Mouse (Mus musculus) limb, embryonic 10.5 days (tissue): ENCODE measurements around the gene 1700008O03Rik. TPM values are rescaled to one million over a fixed set of nuclear protein-coding genes. Genes with fewer than 3 reads are reported as not detected.
A peak's percentile ranks its signal among the peaks of the same experiment; 100 is the strongest.

Source experiments
- DNase-seq: peaks from one replicate; pipeline ENCODE4 v3.0.0-alpha.2; 2017; ENCODE audit warnings: low spot score
- H3K27ac ChIP-seq: fragments of 300-500 bp; sonication (generic); 2 replicates; pipeline ENCODE4 v1.5.1; 2016; ENCODE audit warnings: mild to moderate bottlenecking
- H3K27me3 ChIP-seq: fragments of 300-500 bp; sonication (generic); 2 replicates; pipeline ENCODE4 v1.6.1; 2016; ENCODE audit warnings: low read depth, mild to moderate bottlenecking; ENCODE audit not compliant: poor library complexity, severe bottlenecking
- H3K36me3 ChIP-seq: fragments of 300-500 bp; sonication (generic); 2 replicates; pipeline ENCODE4 v1.6.1; 2016; ENCODE audit warnings: mild to moderate bottlenecking, moderate library complexity
- H3K4me1 ChIP-seq: fragments of 300-500 bp; sonication (generic); 2 replicates; pipeline ENCODE4 v1.6.1; 2016
- H3K4me3 ChIP-seq: fragments of 300-500 bp; sonication (generic); 2 replicates; pipeline ENCODE4 v1.5.1; 2016; ENCODE audit warnings: mild to moderate bottlenecking, moderate library complexity
- H3K9me3 ChIP-seq: fragments of 300-500 bp; sonication (generic); replicated peaks from 2 replicates; pipeline ENCODE4 v1.6.1; 2016; ENCODE audit warnings: mild to moderate bottlenecking
- WGBS: fragments of 180-500 bp; shearing (Covaris S2); methylation state at CpG from one replicate; pipeline ENCODE4 v1.1.7; 2016; 5-methylcytosine and 5-hydroxymethylcytosine counted together
- polyA plus RNA-seq: library from polyadenylated mRNA; unstranded; fragments of >200 nt; fragmentation: Nextera tagmentation; extraction: Ambion mirVana; gene quantifications from 2 replicates; pipeline ENCODE4 v1.2.1, GENCODE M21; 2016

1700008O03Rik gene
- polyA plus RNA-seq, 1 experiment from 2014 or later, result 0.50 TPM

DNA sequence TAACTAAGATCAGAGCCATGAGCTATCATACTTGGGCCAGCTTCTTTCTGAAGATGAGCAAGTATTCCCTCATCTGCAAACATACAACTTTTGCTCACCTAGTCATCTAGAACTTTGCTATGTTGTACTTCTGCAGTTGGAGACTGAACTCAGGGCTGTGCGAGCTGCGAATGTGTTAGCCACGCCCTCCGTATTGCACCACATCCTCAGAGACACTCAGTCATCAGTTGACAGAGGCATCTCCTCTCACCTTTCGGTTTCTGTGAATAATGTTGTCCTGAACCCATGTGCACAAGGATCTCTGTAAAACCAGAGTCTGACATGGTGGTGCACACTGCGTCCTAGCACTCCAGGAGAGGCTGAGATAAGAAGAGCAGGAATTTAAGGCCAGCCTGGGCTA is 16.1 kb upstream of the 1700008O03Rik start:
- 81% methylated on average over 6 of the region's 6 CpGs for WGBS
- H3K27ac ChIP-seq, result no peak overlapping the region
- no peak overlapping the region for H3K4me3 ChIP-seq
- no peak for DNase-seq
- H3K27me3 ChIP-seq, result peaks cover 30% of the 10 kb centered on the region
- no peaks in the 10 kb centered on the region for H3K9me3 ChIP-seq
- peaks cover 3% of the 10 kb centered on the region; the same call in 1 of the 2 replicates for H3K4me1 ChIP-seq
- no peaks in the 10 kb centered on the region for H3K36me3 ChIP-seq

DNA sequence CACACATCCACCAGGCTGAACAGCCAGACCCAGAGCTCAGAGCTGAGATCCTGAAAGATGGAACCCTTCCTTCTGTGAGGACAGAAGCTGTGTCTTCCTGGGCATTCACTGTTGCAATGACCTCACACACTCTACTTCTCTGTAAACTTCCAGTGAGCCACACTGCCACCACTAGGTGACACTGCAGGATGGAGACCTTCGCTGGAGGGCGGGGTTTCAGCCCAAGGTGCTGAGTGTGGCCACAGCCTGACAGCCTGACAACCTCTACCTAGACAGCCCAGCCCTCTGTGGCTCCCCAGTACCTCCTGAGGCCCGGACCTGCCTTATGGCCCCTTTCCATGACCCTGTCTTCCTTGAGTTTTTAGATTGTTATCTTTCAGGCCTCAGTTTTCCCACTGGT is 12.9 kb upstream of the 1700008O03Rik start:
- Histone ChIP-seq H3K27me3 (peaks cover 17% of the 10 kb centered on the region; the same call in 1 of the 2 replicates), H3K9me3 (no peaks in the 10 kb centered on the region), H3K36me3 (no peaks in the 10 kb centered on the region), H3K27ac (no peak overlapping the region), H3K4me1 (no peaks in the 10 kb centered on the region), H3K4me3 (no peak overlapping the region)
- 12% methylated on average over 3 of the region's 3 CpGs for WGBS
- DNase-seq, result peak; percentile 43

DNA sequence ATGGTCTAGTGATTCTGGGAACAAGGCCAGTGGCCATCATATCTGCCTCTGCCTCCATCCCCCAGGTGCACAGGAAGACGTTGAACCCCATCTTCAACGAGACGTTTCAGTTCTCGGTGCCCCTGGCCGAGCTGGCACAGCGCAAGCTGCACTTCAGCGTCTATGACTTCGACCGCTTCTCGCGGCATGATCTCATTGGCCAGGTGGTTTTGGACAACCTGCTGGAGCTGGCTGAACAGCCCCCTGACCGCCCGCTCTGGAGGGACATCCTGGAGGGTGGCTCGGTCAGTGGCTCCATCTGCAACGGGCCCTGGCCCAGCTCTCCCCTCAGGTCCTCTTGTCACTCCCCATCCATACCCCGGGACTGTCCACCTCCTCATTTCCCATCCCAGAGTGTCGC is 7.7 kb upstream of the 1700008O03Rik start:
- H3K4me3 ChIP-seq, result no peak overlapping the region
- 93% methylated on average over 17 of the region's 17 CpGs for WGBS
- H3K27me3 ChIP-seq, result peaks cover 28% of the 10 kb centered on the region

DNA sequence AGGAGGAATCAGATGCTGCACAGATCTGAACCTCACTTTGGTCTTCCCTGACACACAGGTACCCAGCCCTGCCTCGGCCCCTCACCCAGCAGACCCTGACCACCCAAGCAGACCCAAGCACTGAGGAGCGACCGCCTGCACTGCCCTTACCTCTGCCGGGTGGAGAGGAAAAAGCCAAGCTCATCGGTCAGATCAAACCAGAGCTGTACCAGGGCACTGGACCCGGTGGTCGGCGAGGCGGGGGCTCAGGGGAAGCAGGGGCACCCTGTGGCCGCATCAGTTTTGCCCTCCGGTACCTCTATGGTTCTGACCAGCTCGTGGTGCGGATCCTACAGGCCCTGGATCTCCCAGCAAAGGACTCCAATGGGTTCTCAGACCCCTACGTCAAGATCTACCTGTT is 6.7 kb upstream of the 1700008O03Rik start:
- Histone ChIP-seq H3K27ac (no peak overlapping the region), H3K4me3 (no peak overlapping the region), H3K27me3 (peaks cover 38% of the 10 kb centered on the region), H3K36me3 (no peaks in the 10 kb centered on the region), H3K9me3 (no peaks in the 10 kb centered on the region), H3K4me1 (no peaks in the 10 kb centered on the region)
- WGBS, result 87% methylated on average over 14 of the region's 14 CpGs
- no peak for DNase-seq

More for the DNA sequence above, 7.7 kb upstream of the 1700008O03Rik start:
- no peaks in the 10 kb centered on the region for H3K9me3 ChIP-seq
- H3K4me1 ChIP-seq, result no peaks in the 10 kb centered on the region
- no peak for DNase-seq
- no peak overlapping the region for H3K27ac ChIP-seq
- no peaks in the 10 kb centered on the region for H3K36me3 ChIP-seq

DNA sequence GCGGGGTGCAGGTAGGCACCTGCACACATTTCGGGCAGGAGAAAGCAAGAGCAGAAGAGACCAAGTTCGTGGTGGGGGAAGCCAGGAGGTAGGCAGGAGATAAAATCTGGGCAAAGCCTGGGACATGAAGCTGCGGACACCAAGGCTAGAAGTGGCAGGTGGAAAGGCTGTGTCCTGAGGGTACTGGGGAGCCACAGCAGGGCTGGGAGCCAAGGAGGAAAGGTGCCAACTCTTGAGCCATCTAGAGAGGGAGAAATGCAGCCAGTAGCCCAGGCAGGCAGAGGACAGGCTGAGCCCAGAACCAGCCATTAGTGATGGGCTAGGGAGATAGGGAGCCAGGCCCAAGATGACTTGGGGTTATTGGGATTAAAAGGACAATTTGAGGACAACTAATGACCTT is 6.2 kb upstream of the 1700008O03Rik start:
- Histone ChIP-seq H3K4me1 (no peaks in the 10 kb centered on the region), H3K36me3 (no peaks in the 10 kb centered on the region), H3K27me3 (peaks cover 43% of the 10 kb centered on the region), H3K4me3 (no peak overlapping the region), H3K9me3 (no peaks in the 10 kb centered on the region), H3K27ac (no peak overlapping the region)
- 80% methylated on average over 4 of the region's 4 CpGs for WGBS
- DNase-seq, result no peak

DNA sequence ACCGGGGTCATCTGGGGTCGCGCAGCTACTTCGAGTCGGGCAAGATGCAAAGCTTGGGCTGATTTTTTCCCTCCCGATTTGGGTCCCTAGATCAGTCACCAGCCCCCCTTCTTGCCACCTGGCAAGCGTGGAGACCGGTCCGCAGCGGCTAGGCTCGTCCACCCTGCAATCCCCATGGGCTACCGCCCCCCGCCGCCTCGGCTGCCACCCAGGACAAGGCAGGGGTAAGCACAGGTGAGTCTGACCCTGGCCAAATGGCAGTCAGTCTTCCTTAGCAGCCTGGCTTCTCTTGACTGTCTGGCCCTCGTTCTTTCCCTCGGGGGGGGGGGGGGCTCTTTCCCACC is 932 bp downstream of the 1700008O03Rik start:
- H3K36me3 ChIP-seq, result no peaks in the 10 kb centered on the region
- no peak for DNase-seq
- peaks cover 66% of the 10 kb centered on the region for H3K27me3 ChIP-seq
- H3K9me3 ChIP-seq, result no peaks in the 10 kb centered on the region
- 1% methylated on average over 17 of the region's 17 CpGs for WGBS
- peaks cover 13% of the 10 kb centered on the region for H3K4me1 ChIP-seq
- peak overlapping the region; percentile 65 for H3K4me3 ChIP-seq
- no peak overlapping the region for H3K27ac ChIP-seq

DNA sequence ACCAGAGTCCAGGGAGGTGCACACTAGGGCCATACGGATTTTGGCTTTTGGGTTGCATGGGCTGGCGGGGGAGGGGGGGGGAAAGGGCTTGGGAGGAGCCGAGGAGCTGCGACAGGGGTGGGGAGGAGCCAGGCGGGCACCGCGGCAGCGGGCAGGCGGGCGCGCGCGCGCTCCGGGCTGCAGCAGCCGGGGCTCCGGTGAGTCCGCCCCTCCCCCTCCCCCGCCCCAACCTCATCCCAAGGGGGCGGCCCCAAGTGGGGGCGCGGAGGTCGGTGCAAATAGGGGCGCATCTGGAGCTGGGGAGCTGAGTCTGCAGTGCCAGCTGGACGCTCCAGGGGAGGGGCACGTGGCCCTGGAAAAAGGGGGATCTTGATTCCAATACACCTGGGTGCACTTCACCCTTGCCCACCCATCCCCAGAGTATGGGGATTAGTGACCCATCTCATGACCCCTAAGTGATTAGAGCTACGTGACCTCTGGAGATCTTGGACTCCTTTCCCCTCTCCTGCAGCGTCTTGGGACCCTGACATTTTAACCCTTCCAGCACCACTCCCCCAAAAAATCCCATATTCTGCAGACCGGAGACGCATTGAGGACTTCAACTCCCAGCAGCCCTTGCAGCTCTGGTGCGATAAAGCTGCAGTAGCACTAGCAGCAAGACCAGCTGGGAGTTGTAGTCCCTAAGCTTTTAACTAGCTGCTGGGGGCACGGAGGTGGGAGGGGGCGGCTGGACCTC is 1.5 kb downstream of the 1700008O03Rik start, which contains the start of gene Syt3:
TSS of gene Syt3 (plus strand) at position 123 of the 736 bp plus-strand sequence.
- peak; percentile 70 for DNase-seq
- peak within 1 kb of the TSS; percentile 34; the same call in 1 of the 2 replicates for H3K27ac ChIP-seq
- under 1% methylated on average over 33 of the region's 33 CpGs for WGBS
- H3K9me3 ChIP-seq, result no peaks in the 10 kb centered on the region
- no peaks in the 10 kb centered on the region for H3K36me3 ChIP-seq
- H3K4me3 ChIP-seq, result peak within 1 kb of the TSS; percentile 65
- H3K27me3 ChIP-seq, result peaks cover 66% of the 10 kb centered on the region
- H3K4me1 ChIP-seq, result peaks cover 13% of the 10 kb centered on the region

DNA sequence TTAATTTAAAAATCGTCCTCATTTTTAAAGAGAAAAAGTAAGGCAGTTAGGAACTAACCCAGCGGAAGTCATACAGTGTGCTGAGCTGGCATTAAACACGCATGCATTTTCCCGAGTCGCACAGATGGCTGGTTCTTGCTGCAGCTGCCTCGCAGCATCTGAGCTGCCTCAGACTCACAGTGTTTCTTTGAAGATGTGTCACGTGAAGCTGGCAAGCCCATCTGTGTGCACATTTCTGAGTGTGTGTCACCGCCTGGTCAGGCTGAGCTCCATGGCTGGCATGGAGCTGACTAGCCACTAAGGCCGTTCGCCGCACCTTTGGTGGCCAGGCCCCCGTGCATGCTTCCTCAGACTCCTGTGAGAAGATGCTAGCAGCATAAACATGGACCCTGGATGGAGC is 3.1 kb downstream of the 1700008O03Rik start:
- Histone ChIP-seq H3K27me3 (peaks cover 58% of the 10 kb centered on the region), H3K4me3 (no peak overlapping the region)

GRCm38 (mm10) chr7:44378290-44378689 is 7.3 kb downstream of the 1700008O03Rik start:
- no peak overlapping the region for H3K27ac ChIP-seq
- no peaks in the 10 kb centered on the region for H3K36me3 ChIP-seq
- no peak overlapping the region; the same call in 1 of the 2 replicates for H3K4me3 ChIP-seq
- H3K9me3 ChIP-seq, result no peaks in the 10 kb centered on the region
- peaks cover 18% of the 10 kb centered on the region for H3K27me3 ChIP-seq
- DNase-seq, result no peak
- peaks cover 13% of the 10 kb centered on the region for H3K4me1 ChIP-seq
- 71% methylated on average over 4 of the region's 4 CpGs for WGBS

More for the DNA sequence above, 3.1 kb downstream of the 1700008O03Rik start:
- 83% methylated on average over 12 of the region's 12 CpGs for WGBS
- no peak for DNase-seq
- Histone ChIP-seq H3K9me3 (no peaks in the 10 kb centered on the region), H3K36me3 (no peaks in the 10 kb centered on the region), H3K4me1 (peaks cover 13% of the 10 kb centered on the region), H3K27ac (no peak overlapping the region)

GRCm38 (mm10) chr7:44375793-44376192 is 9.8 kb downstream of the 1700008O03Rik start:
- no peaks in the 10 kb centered on the region for H3K36me3 ChIP-seq
- H3K4me3 ChIP-seq, result no peak overlapping the region
- 66% methylated on average over 3 of the region's 3 CpGs for WGBS
- DNase-seq, result no peak
- H3K9me3 ChIP-seq, result no peaks in the 10 kb centered on the region
- H3K27me3 ChIP-seq, result 0 out of 2 replicates have a peak, but pooled peaks cover 4% of the 10 kb centered on the region
- H3K27ac ChIP-seq, result no peak overlapping the region
- peaks cover 15% of the 10 kb centered on the region for H3K4me1 ChIP-seq

DNA sequence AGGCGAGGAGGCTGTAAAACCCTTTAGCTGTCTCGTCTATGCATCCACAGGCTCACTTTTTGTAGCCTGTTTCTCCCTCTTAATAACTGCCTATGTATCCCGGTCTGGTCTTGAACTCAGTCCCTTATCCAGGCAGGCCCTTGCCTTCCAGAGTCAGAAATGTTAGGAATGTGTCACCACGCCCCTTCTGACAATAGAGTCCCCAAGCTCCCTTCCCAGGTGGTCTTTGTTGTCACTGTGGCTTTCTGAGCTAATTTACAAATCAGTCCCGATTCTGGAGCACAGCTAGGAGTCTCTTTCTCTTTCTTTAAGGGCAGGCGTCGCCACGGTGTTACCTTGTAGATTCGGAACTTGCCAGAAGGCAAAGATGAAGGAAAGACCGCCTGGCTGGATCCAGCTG is 10.4 kb downstream of the 1700008O03Rik start:
- 0 out of 2 replicates have a peak, but pooled peaks cover 4% of the 10 kb centered on the region for H3K27me3 ChIP-seq
- H3K27ac ChIP-seq, result peak overlapping the region; percentile 86
- H3K36me3 ChIP-seq, result no peaks in the 10 kb centered on the region
- no peaks in the 10 kb centered on the region for H3K9me3 ChIP-seq
- peak overlapping the region; percentile 73 for H3K4me3 ChIP-seq
- 7% methylated on average over 10 of the region's 10 CpGs for WGBS
- no peak for DNase-seq
- peaks cover 15% of the 10 kb centered on the region for H3K4me1 ChIP-seq

DNA sequence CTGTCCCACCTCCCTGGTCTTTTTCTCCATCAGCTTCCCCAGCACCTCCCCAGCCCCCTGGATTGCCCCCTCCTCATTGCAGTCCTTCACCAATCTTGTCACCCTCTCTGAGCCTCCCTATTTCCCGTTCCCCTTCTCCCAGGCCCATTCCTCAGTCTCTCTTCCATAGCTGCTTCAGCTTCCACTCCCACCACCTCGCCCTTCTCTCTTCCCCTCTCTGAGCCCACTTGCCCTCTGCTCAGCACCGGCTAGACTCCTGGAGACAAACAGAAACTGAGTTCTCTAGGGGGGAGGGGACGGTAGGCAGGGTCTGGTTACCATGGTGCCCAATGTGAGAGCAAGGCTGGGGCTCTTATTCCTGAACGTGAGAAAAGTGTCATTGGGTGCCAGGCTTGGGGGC is 10.9 kb downstream of the 1700008O03Rik start:
- Histone ChIP-seq H3K27me3 (0 out of 2 replicates have a peak, but pooled peaks cover 4% of the 10 kb centered on the region), H3K36me3 (no peaks in the 10 kb centered on the region), H3K27ac (peak overlapping the region; percentile 86), H3K4me3 (peak overlapping the region; percentile 73), H3K9me3 (no peaks in the 10 kb centered on the region), H3K4me1 (peaks cover 15% of the 10 kb centered on the region)
- DNase-seq, result peak; percentile 54
- WGBS, result 1% methylated on average over 5 of the region's 5 CpGs

GRCm38 (mm10) chr7:44373889-44374652 is 11.5 kb downstream of the 1700008O03Rik start:
- no peaks in the 10 kb centered on the region for H3K36me3 ChIP-seq
- peak overlapping the region; percentile 73 for H3K4me3 ChIP-seq
- peak overlapping the region; percentile 86 for H3K27ac ChIP-seq
- H3K4me1 ChIP-seq, result peaks cover 15% of the 10 kb centered on the region
- no peaks in the 10 kb centered on the region for H3K9me3 ChIP-seq
- peak; percentile 79 for DNase-seq
- 0 out of 2 replicates have a peak, but pooled peaks cover 4% of the 10 kb centered on the region for H3K27me3 ChIP-seq
- 1% methylated on average over 19 of the region's 19 CpGs for WGBS
